Mouse (Mus musculus) liver, postnatal 0 days (tissue): ENCODE data around the gene Dazap2. TPM values are rescaled to one million over a fixed set of nuclear protein-coding genes. Genes with fewer than 3 reads are reported as not detected.

ENCODE experiments used
- ATAC-seq: fragments of 200-750 bp; cut with Nextera tagmentation; 2 replicates; pipeline ENCODE4 v1.8.0; 2017; ENCODE audit warnings: mild to moderate bottlenecking, moderate library complexity
- DNase-seq: peaks from one replicate; pipeline ENCODE4 v3.0.0-alpha.2; 2016
- H3K27ac ChIP-seq: fragments of 300-500 bp; sonication (generic); 2 replicates; pipeline ENCODE4 v1.5.1; 2014; ENCODE audit warnings: antibody characterized with exemption, moderate library complexity, mild to moderate bottlenecking, low read depth
- H3K27me3 ChIP-seq: fragments of 300-500 bp; sonication (generic); 2 replicates; pipeline ENCODE4 v1.6.1; 2014; ENCODE audit warnings: low read length, control low read depth, mixed read lengths; ENCODE audit not compliant: insufficient read depth
- H3K36me3 ChIP-seq: fragments of 300-500 bp; sonication (generic); replicated peaks from 2 replicates; pipeline ENCODE4 v1.6.1; 2014; ENCODE audit warnings: mild to moderate bottlenecking, control low read depth, low read length, moderate library complexity, mixed read lengths; ENCODE audit not compliant: insufficient read depth
- H3K4me1 ChIP-seq: fragments of 300-500 bp; sonication (generic); 2 replicates; pipeline ENCODE4 v1.6.1; 2014; ENCODE audit warnings: antibody characterized with exemption, mild to moderate bottlenecking, control low read depth; ENCODE audit not compliant: insufficient read depth
- H3K4me2 ChIP-seq: fragments of 300-500 bp; sonication (generic); 2 replicates; pipeline ENCODE4 v1.6.1; 2014; ENCODE audit warnings: low read depth, mild to moderate bottlenecking, low read length, moderate library complexity, mixed read lengths
- H3K4me3 ChIP-seq: fragments of 300-500 bp; sonication (generic); 2 replicates; pipeline ENCODE4 v1.5.1; 2014; ENCODE audit warnings: low read depth, low read length
- H3K9ac ChIP-seq: fragments of 300-500 bp; sonication (generic); replicated peaks from 2 replicates; pipeline ENCODE4 v1.6.1; 2014; ENCODE audit warnings: mild to moderate bottlenecking, moderate library complexity
- H3K9me3 ChIP-seq: fragments of 300-500 bp; sonication (generic); 2 replicates; pipeline ENCODE4 v1.6.1; 2016; ENCODE audit warnings: mild to moderate bottlenecking, control low read depth, low read length, mixed read lengths
- CTCF ChIP-seq: sonication (generic); IDR thresholded peaks from 2 replicates; pipeline ENCODE4 v1.5.1; 2016; ENCODE audit warnings: antibody characterized with exemption, low read depth
- EP300 ChIP-seq: IDR thresholded peaks from 2 replicates; pipeline ENCODE4 v1.6.1; 2016; ENCODE audit warnings: antibody characterized with exemption, low read depth, mild to moderate bottlenecking
- whole genome bisulfite sequencing: fragments of 180-500 bp; shearing (Covaris S2); extraction: QIAGEN DNeasy Blood & Tissue Kit; methylation state at CpG from one replicate; pipeline ENCODE4 v1.1.7; 2014; ENCODE audit not compliant: insufficient replicate concordance; 5-methylcytosine and 5-hydroxymethylcytosine counted together
- polyA plus RNA-seq: library from polyadenylated mRNA; unstranded; fragments of >200 nt; fragmentation: Nextera tagmentation; extraction: Ambion mirVana; gene quantifications from 2 replicates; pipeline ENCODE4 v1.2.1, GENCODE M21; 2015

Gene Dazap2
- polyA plus RNA-seq, 1 experiment from 2014 or later, result 146 TPM

- Histone ChIP-seq H3K27ac (no peak overlapping the region), H3K4me2 (no peak overlapping the region), H3K4me1 (0 out of 2 replicates have a peak, but pooled peaks cover 7% of the 10 kb centered on the region), H3K9ac (no peak overlapping the region), H3K27me3 (no peaks in the 10 kb centered on the region), H3K9me3 (no peaks in the 10 kb centered on the region), H3K36me3 (peaks cover 5% of the 10 kb centered on the region), H3K4me3 (no peak overlapping the region)
- no peak for ATAC-seq
- WGBS, result 65% methylated on average over 1 of the region's 1 CpGs
- no peak for DNase-seq
- no peak for TF ChIP-seq CTCF
- TF ChIP-seq EP300, result no peak
Measured at GRCm38 (mm10) chr15:100654271-100654670, 39.1 kb downstream of the Dazap2 start.

GRCm38 (mm10) chr15:100655201-100655600 lies 40.1 kb downstream of the Dazap2 start:
- peaks cover 7% of the 10 kb centered on the region for H3K36me3 ChIP-seq
- 77% methylated on average over 5 of the region's 5 CpGs for WGBS
- no peak overlapping the region for H3K9ac ChIP-seq
- DNase-seq (no peak), ATAC-seq (no peak)
- no peaks in the 10 kb centered on the region for H3K27me3 ChIP-seq
- no peaks in the 10 kb centered on the region for H3K9me3 ChIP-seq
- TF ChIP-seq EP300, result no peak
- no peak for TF ChIP-seq CTCF
- H3K27ac ChIP-seq, result no peak overlapping the region
- no peak overlapping the region for H3K4me2 ChIP-seq
- H3K4me3 ChIP-seq, result no peak overlapping the region
- H3K4me1 ChIP-seq, result 0 out of 2 replicates have a peak, but pooled peaks cover 7% of the 10 kb centered on the region

GRCm38 (mm10) chr15:100660306-100660705 lies 45.2 kb downstream of the Dazap2 start:
- DNase-seq, result no peak
- H3K27me3 ChIP-seq, result no peaks in the 10 kb centered on the region
- H3K9me3 ChIP-seq, result no peaks in the 10 kb centered on the region
- H3K4me2 ChIP-seq, result no peak overlapping the region
- TF ChIP-seq EP300 (no peak), CTCF (no peak)
- no peak overlapping the region for H3K9ac ChIP-seq
- WGBS, result 78% methylated on average over 9 of the region's 9 CpGs
- peaks cover 14% of the 10 kb centered on the region for H3K4me1 ChIP-seq
- H3K36me3 ChIP-seq, result peaks cover 10% of the 10 kb centered on the region
- ATAC-seq, result no peak
- H3K27ac ChIP-seq, result no peak overlapping the region
- H3K4me3 ChIP-seq, result no peak overlapping the region

GRCm38 (mm10) chr15:100660805-100661204 lies 45.7 kb downstream of the Dazap2 start:
- H3K36me3 ChIP-seq, result peaks cover 10% of the 10 kb centered on the region
- H3K4me3 ChIP-seq, result no peak overlapping the region
- no peak for ATAC-seq
- DNase-seq, result no peak
- no peaks in the 10 kb centered on the region for H3K9me3 ChIP-seq
- no peak overlapping the region for H3K4me2 ChIP-seq
- H3K4me1 ChIP-seq, result peaks cover 17% of the 10 kb centered on the region
- WGBS, result 78% methylated on average over 5 of the region's 5 CpGs
- H3K27me3 ChIP-seq, result no peaks in the 10 kb centered on the region
- no peak overlapping the region for H3K9ac ChIP-seq
- no peak overlapping the region for H3K27ac ChIP-seq
- TF ChIP-seq EP300, result no peak
- no peak for TF ChIP-seq CTCF

- TF ChIP-seq EP300, result no peak
- TF ChIP-seq CTCF, result no peak
- peak; percentile 51 for DNase-seq
- ATAC-seq, result no peak
Measured at GRCm38 (mm10) chr15:100664813-100665274, 49.7 kb downstream of the Dazap2 start.

GRCm38 (mm10) chr15:100665411-100666218 lies 50.5 kb downstream of the Dazap2 start:
- no peaks in the 10 kb centered on the region for H3K27me3 ChIP-seq
- no peaks in the 10 kb centered on the region; the same call in 1 of the 2 replicates for H3K36me3 ChIP-seq
- ATAC-seq, result no peak
- peak overlapping the region; percentile 71 for H3K4me2 ChIP-seq
- peak overlapping the region; percentile 52 for H3K4me3 ChIP-seq
- no peak overlapping the region; the same call in 1 of the 2 replicates for H3K9ac ChIP-seq
- H3K27ac ChIP-seq, result peak overlapping the region; percentile 70
- 35% methylated on average over 9 of the region's 9 CpGs for WGBS
- TF ChIP-seq CTCF (no peak), EP300 (no peak)
- DNase-seq, result no peak
- peaks cover 32% of the 10 kb centered on the region for H3K4me1 ChIP-seq
- H3K9me3 ChIP-seq, result no peaks in the 10 kb centered on the region

More at GRCm38 (mm10) chr15:100664813-100665274, 49.7 kb downstream of the Dazap2 start:
- Histone ChIP-seq H3K4me1 (peaks cover 32% of the 10 kb centered on the region), H3K27ac (peak overlapping the region; percentile 70; the same call in 1 of the 2 replicates), H3K9ac (no peak overlapping the region), H3K9me3 (no peaks in the 10 kb centered on the region), H3K36me3 (peaks cover 5% of the 10 kb centered on the region; the same call in 1 of the 2 replicates), H3K4me2 (peak overlapping the region; percentile 71), H3K4me3 (no peak overlapping the region), H3K27me3 (no peaks in the 10 kb centered on the region)
- WGBS, result 40% methylated on average over 9 of the region's 9 CpGs
